Mouse (Mus musculus) fibroblast of lung, adult 2 months (primary cell): ENCODE measurements around the gene Nfyc.

ENCODE experiments used
- DNase-seq: peaks from one replicate; pipeline ENCODE4 v3.0.0-alpha.2; 2011; ENCODE audit warnings: low read depth

The Nfyc gene

DNA sequence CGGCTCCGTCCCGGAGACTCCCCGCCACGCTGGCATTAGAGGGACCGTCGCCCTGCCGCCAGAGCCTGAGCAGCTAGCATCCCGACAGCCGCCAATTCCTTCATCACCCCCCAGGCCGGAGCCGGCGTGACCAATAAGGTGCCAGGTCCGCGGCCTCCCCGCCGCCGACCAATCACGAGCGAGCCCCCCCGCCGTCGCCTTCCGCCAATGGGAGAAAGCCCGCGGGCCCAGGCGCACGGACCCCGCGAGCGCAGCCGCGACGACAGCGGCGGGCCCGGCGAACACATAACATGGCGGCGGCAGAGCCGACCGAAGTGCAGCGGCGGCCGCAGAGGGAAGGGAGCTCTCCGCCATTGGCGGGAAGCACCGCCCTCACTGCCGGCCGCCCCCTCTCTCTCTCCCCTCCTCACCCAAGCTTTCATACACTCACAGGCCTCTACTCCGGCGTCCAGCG, 6.2 kb downstream of the Nfyc start:
- peak; percentile 59 for DNase-seq

DNA sequence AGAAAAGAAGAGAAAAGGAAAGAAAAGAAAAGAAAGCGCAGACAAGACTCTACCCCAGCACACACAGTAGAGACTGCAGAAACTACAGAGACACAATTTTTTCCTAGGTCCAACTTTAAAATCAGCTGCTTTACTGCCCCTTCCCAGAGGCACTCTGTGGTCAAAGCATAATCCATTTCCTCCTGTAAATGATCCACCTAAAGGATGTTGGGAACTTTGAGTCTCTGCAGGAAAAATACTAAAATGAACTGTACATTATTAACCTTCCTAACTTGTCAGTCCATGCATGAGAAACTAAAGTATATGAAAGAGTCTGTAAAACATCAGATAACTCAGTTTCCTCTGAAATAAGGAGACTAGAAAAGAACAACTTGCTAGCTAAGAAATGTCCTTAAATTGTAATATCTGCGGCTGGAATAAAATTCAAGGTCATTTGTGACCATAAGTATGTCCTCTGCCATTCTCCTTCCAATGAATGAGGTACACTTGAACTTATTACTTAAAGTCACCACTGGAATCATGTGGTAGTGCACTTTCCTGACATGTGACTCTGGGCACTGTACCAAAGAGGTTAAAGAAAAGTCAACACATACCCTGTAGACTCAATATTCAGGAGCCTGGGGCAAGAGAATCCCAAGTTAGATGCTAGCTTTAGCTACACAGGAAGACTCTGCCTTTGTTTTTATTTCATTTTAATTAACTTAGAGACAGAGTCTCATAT, 9.0 kb downstream of the Nfyc start:
- no peak for DNase-seq

DNA sequence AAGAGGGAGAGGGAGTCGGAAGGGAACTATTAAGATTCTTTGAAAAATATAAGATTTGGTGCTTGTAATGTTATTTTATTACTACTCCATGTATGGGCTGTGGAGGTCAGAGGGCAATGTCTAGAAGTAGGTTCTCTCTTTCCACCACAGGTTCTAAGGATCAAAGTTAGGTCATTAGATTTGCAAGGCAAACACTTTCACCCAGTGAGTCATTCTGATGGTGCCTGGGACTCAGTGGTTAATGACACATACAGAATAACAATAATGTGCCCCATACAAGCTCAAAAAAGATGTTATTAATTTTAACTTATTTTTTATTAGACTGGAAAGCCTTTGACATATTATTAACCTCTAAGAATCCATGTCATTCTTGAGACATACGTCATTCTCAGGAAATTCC, 11.5 kb downstream of the Nfyc start:
- DNase-seq, result no peak

DNA sequence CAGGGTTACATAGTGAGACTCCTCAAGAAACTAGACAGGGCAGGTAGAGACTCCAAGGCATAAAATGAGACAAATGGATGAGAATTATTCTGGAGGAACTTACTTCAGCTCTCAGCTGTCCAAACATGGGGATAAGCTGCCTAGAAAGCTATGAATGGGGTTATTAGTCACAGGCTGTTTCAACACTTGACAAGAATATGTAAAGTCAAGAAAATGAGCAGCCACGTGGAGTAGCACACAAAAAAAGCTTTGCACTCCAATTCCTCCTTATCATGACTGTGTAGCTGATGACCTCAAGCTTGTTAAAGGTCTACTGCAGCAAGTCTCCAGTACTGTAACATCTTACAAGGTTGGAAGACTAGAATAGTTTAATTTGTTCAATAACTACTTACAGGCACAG, 12.1 kb downstream of the Nfyc start:
- no peak for DNase-seq

DNA sequence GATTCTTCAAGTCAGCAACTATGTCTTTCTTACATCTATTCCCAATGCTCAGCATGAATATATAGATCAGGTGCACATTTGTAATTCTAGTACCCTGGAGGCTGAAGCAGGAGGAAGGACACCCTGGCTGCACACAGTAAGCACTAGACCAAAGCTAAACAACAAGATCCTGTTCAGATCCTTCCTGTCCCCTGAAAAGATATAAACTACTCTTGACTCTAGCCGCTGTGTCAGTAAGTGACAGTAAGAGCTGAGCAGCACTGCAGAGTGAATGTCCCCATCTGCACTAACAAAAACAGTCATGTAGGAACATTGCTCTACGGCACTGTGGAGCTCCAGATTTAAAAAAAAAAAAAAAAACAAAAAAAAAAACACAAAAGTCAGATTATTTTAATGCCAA, 13.4 kb downstream of the Nfyc start:
- no peak for DNase-seq

DNA sequence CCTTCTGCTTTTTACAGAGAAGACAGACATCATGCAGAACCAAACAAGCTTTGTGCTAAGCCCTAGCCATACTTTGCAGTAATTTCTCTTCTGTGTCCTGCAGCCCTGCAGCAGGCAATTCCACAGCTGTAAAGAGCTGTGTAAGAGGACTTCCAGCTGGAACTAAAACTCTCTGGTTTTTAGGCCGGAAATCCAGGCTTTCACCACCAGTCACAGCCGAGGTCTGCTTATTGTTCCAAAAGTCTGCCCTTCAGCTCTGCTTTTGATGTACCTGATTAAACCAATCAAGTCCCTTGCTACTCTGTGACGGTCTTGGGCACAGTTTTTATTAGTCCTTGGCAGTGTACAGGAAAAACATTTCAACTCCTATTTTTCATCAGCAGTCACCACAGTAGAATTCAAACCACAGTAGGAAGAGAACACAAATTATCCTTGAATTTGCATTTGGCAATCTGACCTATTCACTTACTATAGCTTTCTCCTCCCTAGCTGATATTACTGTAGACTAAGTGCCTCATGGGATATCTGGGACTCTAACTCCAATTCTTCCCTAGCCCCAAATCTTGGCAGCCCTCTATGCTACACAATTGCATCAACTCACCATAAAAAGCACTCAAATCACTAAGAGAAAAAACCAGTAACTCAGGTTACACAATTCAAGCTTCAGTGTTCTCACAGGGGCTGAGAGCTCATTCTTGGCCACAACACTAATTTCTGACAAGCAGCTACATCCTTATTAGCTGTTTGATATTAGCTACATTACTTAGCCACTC, 14.2 kb downstream of the Nfyc start:
- DNase-seq, result no peak

DNA sequence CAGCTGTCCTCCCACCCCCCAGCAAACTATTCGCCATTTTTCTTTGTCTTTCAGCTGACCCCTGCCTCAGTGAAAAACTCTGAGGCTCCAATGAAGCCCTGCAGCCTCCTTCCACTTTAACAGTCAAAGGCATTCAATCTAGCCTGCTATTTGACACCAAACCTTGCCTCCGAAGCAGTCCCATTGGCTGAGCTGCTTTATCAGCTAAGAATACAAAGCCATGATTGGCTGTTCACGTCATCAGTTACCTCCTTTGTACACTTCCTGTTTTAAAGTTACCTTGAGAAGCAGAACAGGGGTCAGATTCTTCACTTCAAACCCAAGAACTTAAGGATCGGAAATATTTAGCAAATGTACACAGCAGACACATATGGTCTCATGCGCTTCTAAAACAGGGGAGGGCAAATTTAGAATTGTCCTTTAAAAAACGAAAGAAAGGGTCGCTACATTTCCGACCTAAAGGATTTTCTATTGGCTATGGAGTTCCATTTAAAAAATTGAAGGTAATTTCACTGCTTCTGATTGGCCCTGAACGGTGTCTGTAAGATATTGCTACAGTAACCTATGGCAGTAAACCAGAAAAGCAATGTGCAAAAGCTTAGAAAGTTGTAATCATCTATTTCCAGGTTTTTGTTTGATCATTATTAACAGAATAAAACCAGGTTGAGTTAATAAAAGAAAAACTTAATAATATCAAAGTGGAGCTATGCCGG, 15.6 kb downstream of the Nfyc start:
- peak; percentile 83 for DNase-seq

DNA sequence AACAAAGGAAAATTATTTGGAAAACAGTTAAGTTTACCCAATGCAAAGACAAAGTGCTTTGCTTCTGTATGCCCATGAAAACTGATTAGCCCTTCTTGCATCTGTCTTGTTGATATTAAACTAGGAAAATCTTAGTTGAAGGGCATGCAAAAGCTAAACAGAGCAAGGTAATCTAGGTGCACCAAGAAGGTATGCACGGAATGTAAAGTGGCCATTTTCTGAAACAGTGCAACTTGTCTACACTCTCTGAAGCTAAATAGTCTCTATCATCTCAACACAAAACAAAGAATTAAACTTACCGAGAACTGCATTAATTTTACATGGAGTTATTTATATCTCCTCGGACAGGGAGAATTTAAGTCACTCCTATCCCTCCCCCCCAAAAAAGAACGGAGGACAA, 16.2 kb downstream of the Nfyc start:
- DNase-seq, result no peak

DNA sequence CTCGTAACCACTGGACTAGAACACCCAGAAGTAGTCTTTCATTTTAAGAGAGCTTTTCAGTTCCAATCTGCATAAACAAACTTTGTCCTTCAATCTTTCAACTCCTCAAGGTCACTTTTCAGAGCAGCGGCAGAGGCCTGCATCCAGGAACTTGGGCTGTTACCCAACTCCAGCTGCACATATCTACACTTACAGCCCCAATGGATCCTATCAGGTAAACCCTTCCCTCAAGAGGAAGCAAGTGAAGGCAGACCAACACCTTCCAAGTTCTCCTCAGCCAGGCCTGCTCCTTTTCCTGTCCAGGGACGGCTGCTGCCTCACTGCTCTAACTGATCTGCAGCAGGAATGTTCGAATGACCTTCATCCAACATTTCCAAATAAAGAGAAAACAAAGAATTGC, 17.2 kb downstream of the Nfyc start:
- no peak for DNase-seq

DNA sequence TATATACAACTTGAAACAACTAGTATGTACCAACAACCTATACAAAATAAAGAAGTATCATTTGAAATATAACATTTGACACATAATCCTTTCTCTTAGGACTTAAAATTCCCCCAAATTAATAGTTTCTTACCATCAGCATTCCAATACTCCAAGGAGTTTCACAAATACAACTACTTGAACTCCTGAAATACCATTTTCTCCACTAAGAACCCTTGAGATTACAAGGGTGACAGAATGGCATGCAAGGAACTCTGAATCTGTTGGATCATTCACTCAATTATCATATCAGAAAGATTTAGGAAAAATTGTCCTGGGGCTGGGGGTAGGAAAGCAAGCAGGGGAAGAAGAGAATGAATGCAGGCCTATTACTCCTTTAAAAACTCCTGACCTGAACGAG, 17.6 kb downstream of the Nfyc start:
- DNase-seq, result no peak

DNA sequence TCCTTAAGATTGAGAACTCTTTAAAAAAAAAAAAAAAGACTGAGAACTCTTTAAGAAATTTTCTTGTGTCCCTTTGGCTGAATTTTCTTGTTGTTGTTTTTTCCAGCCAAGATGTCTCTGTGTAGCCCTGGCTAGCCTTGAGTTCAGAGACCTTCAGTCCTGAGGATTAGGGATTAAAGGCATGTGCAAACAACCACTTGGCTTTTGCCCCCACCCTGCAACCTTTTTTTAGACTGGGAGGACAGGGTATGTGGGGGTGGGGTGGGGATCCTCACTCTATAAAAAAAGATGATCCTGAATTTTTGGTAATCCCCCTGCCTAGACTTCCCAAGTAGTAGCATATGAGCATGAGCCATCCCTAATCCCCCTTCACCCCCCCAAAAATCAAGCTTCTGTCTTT, 25.6 kb downstream of the Nfyc start:
- no peak for DNase-seq

DNA sequence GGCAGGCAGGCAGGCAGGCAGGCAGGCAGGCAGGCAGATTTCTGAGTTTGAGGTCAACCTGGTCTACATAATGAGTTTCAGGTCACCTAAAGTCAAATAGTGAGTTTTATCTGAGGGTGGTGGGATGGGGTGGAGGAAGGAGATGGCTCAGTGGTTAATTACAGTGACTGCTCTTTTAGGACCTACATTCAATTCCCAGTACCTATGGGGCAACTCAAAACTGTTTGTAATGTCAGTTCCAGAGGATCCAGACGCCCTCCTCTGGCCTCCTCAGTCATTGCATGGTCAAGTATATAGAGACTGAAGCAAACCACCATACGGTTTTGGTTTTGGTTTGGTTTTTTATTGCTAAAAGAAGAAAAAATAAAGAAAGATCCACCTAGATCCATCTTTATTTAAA, 29.9 kb downstream of the Nfyc start:
- DNase-seq, result no peak

DNA sequence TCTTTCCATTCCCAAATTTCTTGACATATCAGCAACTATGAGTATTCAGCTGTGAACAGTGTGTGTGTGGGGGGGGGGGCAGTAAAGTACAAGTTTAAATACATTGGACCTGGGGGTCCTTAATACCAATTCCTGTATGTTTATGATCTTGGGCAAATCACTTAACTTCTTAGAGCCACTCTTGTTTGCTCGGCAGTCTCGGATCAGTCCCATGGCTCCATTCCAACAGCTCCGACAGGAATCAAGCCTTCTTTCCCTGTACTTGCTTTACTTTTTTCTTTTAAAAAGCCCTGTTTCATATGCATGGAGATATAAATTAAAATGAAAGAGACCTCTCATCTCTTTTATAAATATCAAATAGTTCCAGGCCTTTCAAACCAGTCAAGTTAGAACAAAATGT, 30.7 kb downstream of the Nfyc start:
- DNase-seq, result no peak

DNA sequence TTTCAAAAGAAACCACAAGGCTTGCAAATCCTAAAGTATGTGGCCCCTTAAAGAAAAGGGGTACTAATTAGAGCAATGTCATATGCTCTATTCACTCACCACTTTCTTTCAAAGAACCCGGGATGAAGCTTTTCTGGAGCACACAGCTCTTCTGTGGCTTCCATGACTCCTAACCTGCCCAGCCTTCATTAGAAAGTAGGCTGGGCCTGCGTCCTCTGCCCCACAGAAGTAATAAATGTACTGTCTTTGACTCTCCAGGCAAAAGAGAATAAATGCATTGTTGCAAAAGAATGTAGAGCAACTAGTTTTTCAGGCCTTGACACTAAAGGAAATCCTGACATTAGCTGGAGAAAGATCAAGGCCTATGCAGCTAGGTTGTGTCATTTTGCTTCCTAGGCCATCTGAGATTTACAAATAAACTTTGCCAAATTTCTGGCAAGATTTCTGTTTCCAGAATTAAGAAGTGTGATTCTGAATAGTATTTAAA, 31.6 kb downstream of the Nfyc start:
- DNase-seq, result no peak

DNA sequence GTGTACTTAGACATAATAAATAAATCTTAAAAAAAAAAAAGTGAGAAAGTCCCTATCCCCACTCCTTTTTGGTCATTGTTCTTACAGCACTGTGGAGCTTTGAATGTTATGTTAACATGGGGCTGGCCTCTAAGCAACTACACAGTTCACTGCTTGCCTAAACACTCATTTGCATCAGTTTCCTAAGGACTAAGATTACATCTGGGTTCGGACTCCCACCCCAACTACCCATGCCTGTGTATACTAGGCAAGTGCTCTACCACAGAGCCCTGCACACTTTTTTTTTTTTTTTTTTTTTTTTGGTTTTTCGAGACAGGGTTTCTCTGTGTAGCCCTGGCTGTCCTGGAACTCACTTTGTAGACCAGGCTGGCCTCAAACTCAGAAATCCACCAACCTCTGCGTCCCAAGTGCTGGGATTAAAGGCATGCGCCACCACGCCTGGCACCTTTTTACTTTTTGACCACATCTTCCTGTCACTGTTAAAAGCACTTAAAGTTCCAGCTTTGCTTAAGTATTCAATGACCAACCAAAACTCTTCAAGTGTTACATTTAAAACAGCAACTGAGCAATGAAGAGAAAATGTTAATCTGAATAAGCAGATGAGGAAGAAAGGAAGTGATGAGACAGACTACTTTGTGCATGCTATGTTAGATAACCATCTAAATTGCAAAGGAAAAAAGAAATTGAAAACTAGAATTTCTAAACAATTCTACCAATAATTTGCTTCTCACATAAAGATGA, 33.2 kb downstream of the Nfyc start:
- DNase-seq, result no peak

DNA sequence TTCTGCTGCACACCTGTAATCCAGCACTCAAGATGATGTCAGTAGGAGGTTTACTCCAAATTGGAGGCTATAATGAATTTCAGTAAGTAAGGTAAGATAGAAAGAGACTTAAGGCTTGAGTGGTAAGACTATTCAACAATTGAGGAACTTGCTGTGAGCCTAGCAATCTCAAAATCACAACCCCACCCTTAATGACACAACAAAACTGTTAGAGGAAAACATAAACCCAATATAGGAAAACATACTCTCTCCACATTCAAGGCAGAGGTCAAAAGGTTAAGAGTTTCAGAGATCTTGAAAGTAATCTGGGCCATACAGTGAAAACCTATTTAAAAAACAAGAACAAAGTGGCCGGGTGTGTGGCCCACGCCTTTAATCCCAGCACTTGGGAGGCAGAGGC, 34.7 kb downstream of the Nfyc start:
- no peak for DNase-seq

DNA sequence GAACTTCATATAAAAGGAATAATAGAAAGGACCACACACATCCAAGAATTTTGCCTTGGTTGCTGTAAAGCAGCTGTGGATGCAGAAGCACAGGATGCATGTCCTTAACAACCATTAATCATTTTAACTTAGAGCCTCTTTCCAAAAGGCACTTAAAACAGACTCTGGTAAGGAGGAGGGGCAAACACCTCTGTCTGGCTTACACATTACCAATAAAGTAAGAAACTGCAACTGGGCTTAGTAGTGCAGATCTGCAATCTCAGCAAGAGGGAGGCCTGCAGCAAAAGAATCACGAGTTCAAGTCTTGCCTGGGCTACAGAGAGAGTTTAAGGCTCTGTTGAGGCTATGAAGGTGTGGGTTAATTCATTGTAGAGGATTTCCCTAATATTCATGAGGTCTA, 35.7 kb downstream of the Nfyc start:
- no peak for DNase-seq

DNA sequence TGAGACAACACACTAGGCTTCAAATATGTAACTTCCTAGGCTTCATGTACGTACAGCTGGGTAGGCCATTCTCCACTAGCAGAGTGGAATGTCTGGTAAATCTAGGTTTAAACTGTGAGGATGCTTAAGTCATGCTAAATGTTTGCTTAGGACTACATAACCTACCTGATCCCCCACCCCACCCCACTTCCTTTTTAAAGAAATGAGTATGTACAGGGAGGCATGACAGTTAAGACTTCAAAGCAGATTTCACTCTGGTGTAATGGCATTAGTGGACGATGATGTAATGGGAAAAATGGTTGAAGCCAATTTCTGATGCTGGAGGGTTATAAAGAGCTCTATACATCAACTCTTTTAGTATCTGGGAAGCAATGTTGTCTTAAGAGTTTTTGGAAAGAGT, 38.5 kb downstream of the Nfyc start:
- DNase-seq, result no peak

DNA sequence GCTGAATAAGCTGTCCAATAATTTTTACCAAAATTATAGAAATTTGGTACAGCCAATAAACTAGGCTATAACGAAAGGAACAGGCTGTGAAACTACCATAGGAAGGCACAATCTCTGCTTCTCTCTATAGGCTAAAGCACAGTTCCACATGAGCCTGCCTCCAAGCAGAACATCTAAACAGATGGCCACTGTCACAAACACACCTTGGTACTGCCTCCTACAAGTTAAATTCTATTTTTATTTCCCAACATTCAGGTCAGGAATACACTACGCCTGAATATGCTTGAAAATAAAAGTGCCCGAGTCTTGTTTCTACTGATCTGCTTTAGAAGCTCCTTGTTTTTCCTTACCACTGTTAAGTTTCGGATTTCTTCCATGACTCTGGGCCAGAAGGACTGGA, 41.3 kb downstream of the Nfyc start:
- no peak for DNase-seq

DNA sequence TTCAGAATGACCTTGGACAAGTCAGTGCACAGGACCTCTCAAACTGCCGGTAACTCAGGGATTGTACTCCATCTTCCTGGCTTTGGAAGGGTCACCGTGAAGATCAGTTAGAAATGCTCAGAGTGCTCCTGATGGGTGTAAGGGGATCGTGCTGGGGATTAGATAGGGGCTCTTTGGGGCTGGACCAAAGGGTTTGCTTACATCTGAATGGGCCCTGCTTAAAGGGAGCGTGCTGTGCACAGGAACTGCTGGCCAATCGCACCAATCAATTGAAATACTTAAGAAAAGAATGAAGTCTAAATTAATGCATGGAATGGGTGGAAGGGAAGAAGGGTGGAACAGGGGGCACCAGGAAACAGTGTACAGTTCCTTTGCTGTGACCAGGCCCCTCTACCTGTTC, 75.6 kb downstream of the Nfyc start:
- DNase-seq, result no peak

DNA sequence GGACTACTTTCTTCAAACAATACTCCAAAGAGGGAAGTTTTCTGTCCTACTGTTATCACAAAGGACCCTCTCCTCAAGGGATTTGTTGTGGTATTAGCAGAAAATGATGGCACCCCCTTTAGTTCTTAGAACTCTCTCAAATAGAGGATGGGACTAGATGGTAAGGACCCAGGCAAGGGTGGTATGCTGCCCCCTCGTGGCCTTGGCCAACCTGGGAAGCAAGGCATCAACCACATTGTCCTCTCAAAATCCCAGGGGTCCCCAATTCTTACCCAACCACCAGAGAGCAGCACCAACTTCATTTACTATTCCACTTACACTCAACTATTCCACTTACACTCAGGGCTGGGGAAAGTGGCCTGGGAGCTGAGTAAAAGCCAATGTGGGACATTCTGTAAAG, 76.1 kb downstream of the Nfyc start:
- peak; percentile 19 for DNase-seq

DNA sequence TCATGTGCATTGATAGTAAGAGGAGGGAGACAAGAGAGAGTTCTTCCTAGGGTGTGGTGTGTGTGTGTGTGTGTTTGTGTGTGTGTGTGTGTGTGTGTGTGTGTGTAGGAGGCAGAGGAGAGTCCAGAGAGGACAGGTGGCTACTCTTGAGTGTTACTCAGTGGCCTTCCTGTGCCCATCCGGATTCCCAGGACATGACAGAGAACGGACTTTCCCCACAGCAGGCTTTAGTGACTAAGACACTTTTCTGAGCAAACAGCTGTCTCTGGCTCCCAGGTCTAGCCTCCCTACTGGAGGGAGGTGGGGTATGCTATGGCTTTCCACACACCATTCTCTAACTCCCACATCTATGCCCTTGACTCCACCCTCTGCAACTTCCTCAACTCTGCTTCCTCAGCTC, 81.8 kb downstream of the Nfyc start:
- no peak for DNase-seq
